14 mouse cellular contexts compared by ENCODE assay signal in the genomic region with DNA sequence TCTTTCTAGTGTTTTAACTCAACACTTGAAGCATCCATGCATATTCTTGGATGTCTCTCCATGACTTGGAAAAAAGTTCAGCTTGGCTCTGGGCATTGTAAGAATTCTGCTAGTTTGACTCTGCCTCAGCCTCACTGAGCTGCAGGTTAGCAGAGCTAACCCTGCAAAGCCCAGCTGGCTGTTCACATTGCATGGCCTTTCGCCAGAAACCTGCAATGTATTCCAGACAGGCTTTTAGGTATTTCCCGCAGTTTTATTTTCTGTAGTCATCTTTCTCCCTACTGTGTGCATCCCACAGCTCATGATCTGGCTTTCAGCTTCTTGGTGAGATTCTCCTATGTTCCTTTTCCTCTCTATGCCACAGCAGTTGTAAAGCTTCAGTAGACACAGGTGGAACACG. TPM values are rescaled to one million over a fixed set of nuclear protein-coding genes. Genes with fewer than 3 reads are reported as not detected.
A peak's percentile ranks its signal among the peaks of the same experiment; 100 is the strongest.
DNase-seq lines count a peak whose midpoint lies in the region.
"Had no signal": no experiment of that assay in that cellular context is flagged by ENCODE, and none has a peak within 500 bp of the region (broad histone marks: within the 10 kb centered on the region; RNA-seq: fewer than 3 reads in every experiment).

No protein-coding gene starts in this region.

- intact Hi-C loops in left cerebral cortex, postnatal 4 days (cut with DNase I): no loop called here
- intact Hi-C loops in left cerebral cortex, postnatal 14 days (cut with DNase I): no loop called here

- DNase-seq in cerebellum, postnatal 14 days: peak; percentile 30 to 41
- no peak for DNase-seq in cerebellum, adult 8-10 months
- peak; percentile 33 for DNase-seq in left cerebral cortex, postnatal 4 days
- DNase-seq in left cerebral cortex, postnatal 14 days (ENCODE audit: low spot score in 2 of 2): no peak
- DNase-seq: adrenal gland, adult 2 months; adrenal gland, postnatal 10 days; adrenal gland, postnatal 25 days; cerebellum, adult 11 months; cerebellum, adult 2 months; cerebellum, adult 9-11 months; cerebellum, postnatal 36 days; embryo, embryonic 11 days had no signal

RNA-seq across cellular contexts. Expression of gene Luzp2, which starts 6.5 kb away (rescaled TPM):
- 10 to 100 TPM; 66.9 to 67.9 TPM for total RNA-seq in left cerebral cortex, postnatal 4 days (2021)
- total RNA-seq in left cerebral cortex, postnatal 14 days (2021): 10 to 100 TPM; 89.0 to 97.9 TPM
- total RNA-seq: common myeloid progenitor, adult 5-6 weeks; MEL had no signal

Comparison
In these comparisons a context has a peak if more than half of its experiments do, and no peak if none do; other contexts are left out.
1. DNase-seq: peak in cerebellum, postnatal 14 days (2 of 2) and left cerebral cortex, postnatal 4 days (single experiment); none in cerebellum, adult 8-10 months (single experiment) and left cerebral cortex, postnatal 14 days (0 of 2).